Mouse (Mus musculus): ENCODE data around the gene Myom3.

Gene Myom3

DNA sequence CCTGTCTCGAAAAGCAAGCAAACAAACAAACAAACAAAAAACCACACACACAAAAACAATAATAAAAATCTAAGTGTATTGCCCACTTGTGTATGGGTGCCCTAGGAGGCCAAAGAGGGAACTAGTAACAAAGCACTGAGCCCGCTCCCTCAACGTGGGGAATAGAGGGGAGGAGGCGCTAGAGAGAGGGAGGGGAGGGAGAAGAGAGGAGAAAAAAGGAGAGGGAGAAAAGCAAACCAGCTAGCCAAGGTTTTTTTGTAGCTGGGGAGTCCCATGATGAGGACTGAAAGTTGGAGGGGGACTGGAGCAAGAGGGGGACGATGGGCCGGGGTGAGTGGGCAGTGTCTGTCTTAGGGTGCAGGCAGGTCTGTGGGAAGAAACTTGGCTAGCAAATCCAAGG, 95.6 kb downstream of the Myom3 start:
- no peak for DNase-seq (ENCODE audit: low read depth in 2 of 2, low spot score in 2 of 2)

DNA sequence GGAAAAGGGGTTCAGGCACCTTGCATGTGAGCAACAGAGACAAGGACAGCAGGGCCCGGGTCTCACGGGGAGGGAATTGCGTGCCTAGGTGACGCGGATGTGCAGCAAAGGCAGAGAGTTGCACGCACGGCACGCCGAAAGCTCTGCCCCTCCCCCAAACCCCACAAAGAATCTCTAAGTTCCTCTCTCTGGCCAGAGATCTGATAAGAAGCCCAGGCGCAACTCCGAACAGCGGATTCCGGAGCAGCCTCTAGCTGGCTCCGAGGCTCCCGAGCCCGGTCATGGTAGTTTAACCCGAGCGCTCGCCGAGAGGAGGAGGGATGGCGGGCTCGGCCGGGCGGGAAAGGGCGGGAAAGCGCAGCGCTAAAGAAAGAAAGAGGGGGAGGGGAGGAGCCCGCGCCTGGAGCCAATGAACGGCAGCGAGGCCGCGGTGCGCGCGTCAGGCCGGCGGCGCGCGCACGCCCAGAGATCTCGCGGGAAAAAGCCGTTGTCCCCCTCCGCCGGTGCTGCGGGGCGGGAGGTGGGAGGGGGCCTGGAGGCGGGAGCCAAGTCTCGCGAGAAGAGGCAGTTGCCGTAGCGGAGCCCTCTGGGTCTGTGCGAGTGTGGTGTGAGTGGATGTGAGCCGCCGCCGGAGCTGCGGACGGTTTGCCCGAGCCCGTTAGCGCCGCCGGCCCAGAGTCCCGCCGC, 96.2 kb downstream of the Myom3 start, which contains the start of gene Srsf10:
Srsf10 (plus strand) TSS at position 212 of the 687 bp plus-strand sequence.
- DNase-seq (ENCODE audit: low read depth in 2 of 2, low spot score in 2 of 2), result peak; percentile 94

DNA sequence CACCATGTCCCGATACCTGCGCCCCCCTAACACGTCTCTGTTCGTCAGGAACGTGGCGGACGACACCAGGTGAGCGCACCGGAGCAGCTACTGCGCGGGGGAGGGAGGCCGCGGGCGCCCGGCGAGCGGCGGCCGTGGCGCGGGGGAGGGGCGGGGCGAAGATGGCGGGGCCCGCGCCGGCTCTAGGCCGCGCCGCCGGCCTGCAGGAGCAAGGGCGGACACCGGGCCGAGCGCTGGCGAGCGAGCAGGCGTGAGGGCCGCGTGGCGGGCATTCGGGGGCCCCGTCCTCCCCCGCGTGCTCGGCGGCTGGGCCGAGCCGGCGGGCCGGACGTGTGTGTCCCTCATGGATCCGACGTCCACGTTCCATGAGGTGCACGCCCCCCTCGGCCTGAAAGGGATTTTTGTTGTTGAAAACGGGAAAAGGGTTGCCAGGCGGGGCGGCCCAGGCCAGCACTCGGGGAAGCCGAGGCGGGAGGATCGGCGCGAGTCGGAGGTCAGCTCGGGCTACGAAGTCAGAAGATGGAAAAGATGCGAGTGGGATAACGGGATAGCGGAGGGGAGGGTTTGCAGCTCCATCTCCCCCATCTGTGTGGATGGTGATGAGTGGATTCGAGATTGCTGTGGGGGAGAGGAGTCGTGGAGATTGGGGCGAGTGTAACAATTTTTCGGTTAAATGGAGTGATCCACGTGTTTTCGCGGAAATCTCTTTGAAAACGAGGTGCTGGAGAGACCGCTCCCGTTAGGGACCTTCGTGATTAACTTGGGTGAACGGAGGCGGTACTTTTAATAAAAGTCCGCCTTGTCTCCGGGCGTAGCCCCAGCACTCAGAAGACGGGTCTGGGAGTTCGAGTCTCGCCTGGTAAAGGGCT, 96.9 kb downstream of the Myom3 start:
- DNase-seq (ENCODE audit: low read depth in 2 of 2, low spot score in 2 of 2), result no peak

DNA sequence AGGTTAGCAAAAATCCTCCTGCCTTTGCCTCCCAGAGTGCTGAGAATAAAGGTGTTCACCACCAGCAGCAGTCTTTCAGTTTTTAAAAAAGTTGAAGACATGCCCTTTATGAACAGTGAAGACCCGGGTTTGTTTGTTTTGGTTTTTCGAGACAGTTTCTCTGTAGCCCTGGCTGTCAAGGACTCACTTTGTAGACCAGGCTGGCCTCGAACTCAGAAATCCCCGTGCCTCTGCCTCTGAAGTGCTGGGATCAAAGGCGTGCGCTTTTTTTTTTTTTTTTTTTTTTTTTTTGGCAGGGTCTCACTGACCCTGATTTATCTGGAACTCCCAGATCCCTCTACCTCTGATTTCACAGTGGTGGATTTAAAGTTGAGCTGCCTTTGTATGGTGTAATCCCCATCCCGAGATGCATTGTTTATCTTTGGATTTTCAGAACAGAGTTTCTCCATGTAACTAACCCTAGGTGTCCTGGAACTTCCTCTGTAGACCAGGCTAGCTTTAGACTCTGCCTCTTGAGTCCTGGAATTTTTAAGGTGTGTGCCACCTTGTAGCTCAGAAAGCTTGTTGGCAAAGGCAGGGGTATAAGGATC, 98.2 kb downstream of the Myom3 start:
- DNase-seq (ENCODE audit: low read depth in 2 of 2, low spot score in 2 of 2), result no peak

Data from CD8-positive naive resting alpha-beta T cell, adult 2 months (primary cell).